Mouse (Mus musculus) large intestine, adult 2 months (tissue): Measurements from ENCODE around the gene Arpc1a. TPM values are rescaled to one million over a fixed set of nuclear protein-coding genes. Genes with fewer than 3 reads are reported as not detected.
"Not testable (repeated sequence)": the region's sequence is repeated elsewhere in the genome, so short reads cannot be mapped to it uniquely, and the experiment has no call there.

ENCODE experiments used
- DNase-seq: peaks from one replicate; pipeline ENCODE4 v3.0.0-alpha.2; 2012; ENCODE audit warnings: low read depth, low spot score
- WGBS: fragments of 180-500 bp; shearing (Covaris S2); methylation state at CpG from one replicate; pipeline ENCODE4 v1.1.7; 2018; 5-methylcytosine and 5-hydroxymethylcytosine counted together
- polyA plus RNA-seq: library from polyadenylated mRNA; depleted of rRNA; stranded (reverse); fragments of >200 nt; gene quantifications from 2 replicates; pipeline ENCODE4 v1.2.3, GENCODE M21; 2012

Arpc1a gene
- polyA plus RNA-seq, 1 experiment: 146 TPM

GRCm38 (mm10) chr5:145101451-145101850 lies 17.8 kb downstream of the Arpc1a start:
- WGBS: 98% methylated on average over 11 of the region's 11 CpGs
- DNase-seq: not testable (repeated sequence)

GRCm38 (mm10) chr5:145102706-145103105 lies 19.1 kb downstream of the Arpc1a start:
- DNase-seq: no peak
- 33% methylated on average over 4 of the region's 4 CpGs for WGBS

GRCm38 (mm10) chr5:145104328-145104727 lies 20.7 kb downstream of the Arpc1a start:
- no peak for DNase-seq
- 96% methylated on average over 9 of the region's 9 CpGs for WGBS

- DNase-seq: no peak
- 51% methylated on average over 9 of the region's 9 CpGs for WGBS
Observed at GRCm38 (mm10) chr5:145105694-145106275, 22.2 kb downstream of the Arpc1a start.

GRCm38 (mm10) chr5:145110401-145110800 lies 26.8 kb downstream of the Arpc1a start:
- no peak for DNase-seq
- 87% methylated on average over 6 of the region's 6 CpGs for WGBS

GRCm38 (mm10) chr5:145112566-145112965 lies 28.9 kb downstream of the Arpc1a start:
- 81% methylated on average over 8 of the region's 8 CpGs for WGBS
- DNase-seq: no peak

- DNase-seq: no peak
- 6% methylated on average over 2 of the region's 2 CpGs for WGBS
Observed at GRCm38 (mm10) chr5:145113416-145113815, 29.8 kb downstream of the Arpc1a start.

GRCm38 (mm10) chr5:145114071-145114605 lies 30.5 kb downstream of the Arpc1a start, which contains the start of gene Arpc1b:
Arpc1b (plus strand) TSS chr5:145114215.
- WGBS: 1% methylated on average over 51 of the region's 53 CpGs

GRCm38 (mm10) chr5:145114606-145115473 lies 31.2 kb downstream of the Arpc1a start:
- DNase-seq: no peak
- 4% methylated on average over 40 of the region's 40 CpGs for WGBS

More at GRCm38 (mm10) chr5:145114071-145114605, 30.5 kb downstream of the Arpc1a start, which contains the start of gene Arpc1b:
- no peak for DNase-seq

- DNase-seq: no peak
- WGBS: 30% methylated on average over 5 of the region's 5 CpGs
Observed at GRCm38 (mm10) chr5:145115736-145116135, 32.1 kb downstream of the Arpc1a start.

- peak; percentile 74 for DNase-seq
- 3% methylated on average over 4 of the region's 4 CpGs for WGBS
Observed at GRCm38 (mm10) chr5:145116316-145116715, 32.7 kb downstream of the Arpc1a start.

GRCm38 (mm10) chr5:145116916-145117315 lies 33.3 kb downstream of the Arpc1a start:
- WGBS: 24% methylated on average over 10 of the region's 10 CpGs
- no peak for DNase-seq

GRCm38 (mm10) chr5:145118005-145118404 lies 34.4 kb downstream of the Arpc1a start:
- WGBS: 48% methylated on average over 6 of the region's 6 CpGs
- no peak for DNase-seq

- DNase-seq: no peak
- 90% methylated on average over 5 of the region's 5 CpGs for WGBS
Observed at GRCm38 (mm10) chr5:145118461-145118860, 34.8 kb downstream of the Arpc1a start.

GRCm38 (mm10) chr5:145119385-145119784 lies 35.8 kb downstream of the Arpc1a start:
- 96% methylated on average over 2 of the region's 2 CpGs for WGBS
- DNase-seq: no peak

- WGBS: 72% methylated on average over 7 of the region's 7 CpGs
Observed at GRCm38 (mm10) chr5:145120921-145121320, 37.3 kb downstream of the Arpc1a start.

GRCm38 (mm10) chr5:145123396-145123795 lies 39.8 kb downstream of the Arpc1a start:
- 92% methylated on average over 19 of the region's 19 CpGs for WGBS
- no peak for DNase-seq

More at GRCm38 (mm10) chr5:145120921-145121320, 37.3 kb downstream of the Arpc1a start:
- no peak for DNase-seq

GRCm38 (mm10) chr5:145126580-145126979 lies 43.0 kb downstream of the Arpc1a start:
- 90% methylated on average over 9 of the region's 9 CpGs for WGBS
- DNase-seq: no peak

GRCm38 (mm10) chr5:145129124-145129523 lies 45.5 kb downstream of the Arpc1a start:
- 87% methylated on average over 4 of the region's 4 CpGs for WGBS
- no peak for DNase-seq

GRCm38 (mm10) chr5:145129773-145130172 lies 46.1 kb downstream of the Arpc1a start:
- 82% methylated on average over 4 of the region's 6 CpGs for WGBS
- not testable (repeated sequence) for DNase-seq
